Mouse (Mus musculus) midbrain, embryonic 11.5 days (tissue): ENCODE data around the gene Fbxl17. TPM values are rescaled to one million over a fixed set of nuclear protein-coding genes. Genes with fewer than 3 reads are reported as not detected.

Experiments
- ATAC-seq: fragments of 200-750 bp; cut with Nextera tagmentation; 2 replicates; pipeline ENCODE4 v1.8.0; 2017; ENCODE audit warnings: moderate TSS enrichment, moderate library complexity; ENCODE audit not compliant: low FRiP score
- DNase-seq: peaks from one replicate; pipeline ENCODE4 v3.0.0; 2015; ENCODE audit warnings: low spot score; ENCODE audit errors: missing footprints
- H3K27ac ChIP-seq: fragments of 300-500 bp; sonication (generic); 2 replicates; pipeline ENCODE4 v1.5.1; 2014; ENCODE audit warnings: low read depth, low read length
- H3K27me3 ChIP-seq: fragments of 300-500 bp; sonication (generic); 2 replicates; pipeline ENCODE4 v1.6.1; 2014; ENCODE audit warnings: mild to moderate bottlenecking, low read length, moderate library complexity, mixed read lengths; ENCODE audit not compliant: control insufficient read depth, insufficient read depth
- H3K36me3 ChIP-seq: fragments of 300-500 bp; sonication (generic); 2 replicates; pipeline ENCODE4 v1.6.1; 2014; ENCODE audit warnings: mild to moderate bottlenecking, low read length, moderate library complexity, mixed read lengths; ENCODE audit not compliant: control insufficient read depth, insufficient read depth
- H3K4me1 ChIP-seq: fragments of 300-500 bp; sonication (generic); 2 replicates; pipeline ENCODE4 v1.6.1; 2014; ENCODE audit warnings: low read length; ENCODE audit not compliant: control insufficient read depth, insufficient read depth
- H3K4me2 ChIP-seq: fragments of 300-500 bp; sonication (generic); 2 replicates; pipeline ENCODE4 v1.6.1; 2014; ENCODE audit warnings: mild to moderate bottlenecking, moderate library complexity
- H3K4me3 ChIP-seq: fragments of 300-500 bp; sonication (generic); 2 replicates; pipeline ENCODE4 v1.5.1; 2014; ENCODE audit warnings: low read depth, low read length
- H3K9ac ChIP-seq: fragments of 300-500 bp; sonication (generic); 2 replicates; pipeline ENCODE4 v1.6.1; 2014; ENCODE audit warnings: low read length
- H3K9me3 ChIP-seq: fragments of 300-500 bp; sonication (generic); 2 replicates; pipeline ENCODE4 v1.6.1; 2016; ENCODE audit warnings: low read length; ENCODE audit not compliant: control insufficient read depth
- WGBS: fragments of 180-500 bp; shearing (Covaris S2); extraction: QIAGEN DNeasy Blood & Tissue Kit; methylation state at CpG from one replicate; pipeline ENCODE4 v1.1.7; 2014; 5-methylcytosine and 5-hydroxymethylcytosine counted together
- polyA plus RNA-seq: library from polyadenylated mRNA; unstranded; fragments of >200 nt; fragmentation: Nextera tagmentation; extraction: Ambion mirVana; gene quantifications from 2 replicates; pipeline ENCODE4 v1.2.1, GENCODE M21; 2014

Fbxl17 gene
- polyA plus RNA-seq, 1 experiment from 2014 or later, result 15.8 TPM

- Histone ChIP-seq H3K27me3 (no peaks in the 10 kb centered on the region; the same call in 1 of the 2 replicates), H3K4me2 (no peak overlapping the region), H3K27ac (no peak overlapping the region), H3K9me3 (no peaks in the 10 kb centered on the region), H3K4me3 (no peak overlapping the region), H3K9ac (no peak overlapping the region), H3K36me3 (no peaks in the 10 kb centered on the region), H3K4me1 (peaks cover 45% of the 10 kb centered on the region)
- WGBS, result 65% methylated on average over 6 of the region's 6 CpGs
- DNase-seq, result no peak
- no peak for ATAC-seq
Observed at GRCm38 (mm10) chr17:63073342-63073741, 426.5 kb downstream of the Fbxl17 start.

GRCm38 (mm10) chr17:63071134-63071923 is 428.5 kb downstream of the Fbxl17 start:
- Histone ChIP-seq H3K4me1 (peaks cover 34% of the 10 kb centered on the region), H3K4me2 (no peak overlapping the region), H3K27ac (no peak overlapping the region), H3K36me3 (no peaks in the 10 kb centered on the region), H3K9me3 (no peaks in the 10 kb centered on the region), H3K4me3 (no peak overlapping the region), H3K27me3 (no peaks in the 10 kb centered on the region; the same call in 1 of the 2 replicates), H3K9ac (no peak overlapping the region)
- peak; percentile 88 for DNase-seq
- ATAC-seq, result 0 out of 2 replicates have a peak, but pooled peaks have one; percentile 10
- whole genome bisulfite sequencing, result 79% methylated on average over 15 of the region's 15 CpGs

- Histone ChIP-seq H3K27me3 (no peaks in the 10 kb centered on the region; the same call in 1 of the 2 replicates), H3K4me3 (no peak overlapping the region), H3K4me2 (no peak overlapping the region), H3K27ac (peak overlapping the region; percentile 37), H3K9me3 (no peaks in the 10 kb centered on the region), H3K36me3 (no peaks in the 10 kb centered on the region), H3K4me1 (peaks cover 25% of the 10 kb centered on the region), H3K9ac (no peak overlapping the region)
- ATAC-seq, result peak; percentile 75
- peak; percentile 90 for DNase-seq
- 19% methylated on average over 5 of the region's 5 CpGs for WGBS
Observed at GRCm38 (mm10) chr17:63070161-63070761, 429.6 kb downstream of the Fbxl17 start.

- Histone ChIP-seq H3K4me1 (0 out of 2 replicates have a peak, but pooled peaks cover 5% of the 10 kb centered on the region), H3K9me3 (no peaks in the 10 kb centered on the region), H3K4me2 (no peak overlapping the region), H3K27me3 (no peaks in the 10 kb centered on the region; the same call in 1 of the 2 replicates), H3K4me3 (no peak overlapping the region), H3K36me3 (no peaks in the 10 kb centered on the region), H3K9ac (no peak overlapping the region), H3K27ac (no peak overlapping the region)
- DNase-seq, result no peak
- WGBS, result 16% methylated on average over 5 of the region's 5 CpGs
- ATAC-seq, result peak; percentile 11; the same call in 1 of the 2 replicates
Observed at GRCm38 (mm10) chr17:63062785-63063184, 437.0 kb downstream of the Fbxl17 start.

GRCm38 (mm10) chr17:63061786-63062185 is 438.0 kb downstream of the Fbxl17 start:
- DNase-seq, result peak; percentile 80
- H3K36me3 ChIP-seq, result no peaks in the 10 kb centered on the region
- H3K9me3 ChIP-seq, result no peaks in the 10 kb centered on the region
- H3K27ac ChIP-seq, result no peak overlapping the region
- no peak overlapping the region for H3K9ac ChIP-seq
- H3K4me1 ChIP-seq, result 0 out of 2 replicates have a peak, but pooled peaks cover 5% of the 10 kb centered on the region
- WGBS, result 87% methylated on average over 3 of the region's 3 CpGs
- H3K27me3 ChIP-seq, result no peaks in the 10 kb centered on the region; the same call in 1 of the 2 replicates
- no peak overlapping the region for H3K4me3 ChIP-seq
- no peak overlapping the region for H3K4me2 ChIP-seq
- no peak for ATAC-seq

- Histone ChIP-seq H3K4me1 (0 out of 2 replicates have a peak, but pooled peaks cover 5% of the 10 kb centered on the region), H3K9me3 (no peaks in the 10 kb centered on the region), H3K27ac (no peak overlapping the region), H3K27me3 (no peaks in the 10 kb centered on the region; the same call in 1 of the 2 replicates), H3K36me3 (no peaks in the 10 kb centered on the region), H3K9ac (no peak overlapping the region), H3K4me2 (no peak overlapping the region), H3K4me3 (no peak overlapping the region)
- WGBS, result 60% methylated on average over 3 of the region's 3 CpGs
- DNase-seq (peak; percentile 84), ATAC-seq (no peak)
Observed at GRCm38 (mm10) chr17:63060814-63061213, 439.0 kb downstream of the Fbxl17 start.

GRCm38 (mm10) chr17:63057740-63058388 is 442.0 kb downstream of the Fbxl17 start:
- no peak for ATAC-seq
- no peak for DNase-seq
- no peaks in the 10 kb centered on the region for H3K27me3 ChIP-seq
- WGBS, result 88% methylated on average over 15 of the region's 15 CpGs
- H3K9ac ChIP-seq, result no peak overlapping the region
- H3K4me3 ChIP-seq, result no peak overlapping the region
- H3K9me3 ChIP-seq, result no peaks in the 10 kb centered on the region
- H3K4me2 ChIP-seq, result no peak overlapping the region
- H3K27ac ChIP-seq, result no peak overlapping the region
- 0 out of 2 replicates have a peak, but pooled peaks cover 4% of the 10 kb centered on the region for H3K4me1 ChIP-seq
- no peaks in the 10 kb centered on the region for H3K36me3 ChIP-seq

GRCm38 (mm10) chr17:63056976-63057375 is 442.8 kb downstream of the Fbxl17 start:
- Histone ChIP-seq H3K4me1 (0 out of 2 replicates have a peak, but pooled peaks cover 3% of the 10 kb centered on the region), H3K4me3 (no peak overlapping the region), H3K9me3 (no peaks in the 10 kb centered on the region), H3K36me3 (no peaks in the 10 kb centered on the region), H3K27ac (no peak overlapping the region), H3K4me2 (no peak overlapping the region), H3K27me3 (no peaks in the 10 kb centered on the region), H3K9ac (no peak overlapping the region)
- no peak for ATAC-seq
- DNase-seq, result no peak
- WGBS, result 93% methylated on average over 3 of the region's 3 CpGs
